8 mouse cellular contexts compared by ENCODE assay signal in genomic region chr14:31519165-31519564, GRCm38 (mm10). TPM values are rescaled to one million over a fixed set of nuclear protein-coding genes. Genes with fewer than 3 reads are reported as not detected.
A peak's percentile ranks its signal among the peaks of the same experiment; 100 is the strongest.
DNase-seq lines count a peak whose midpoint lies in the region.

No protein-coding gene starts in this region.

- peak; percentile 18 for DNase-seq in gastrocnemius, adult 18-20 months (ENCODE audit: low spot score)
- DNase-seq in gastrocnemius, postnatal 4 days (ENCODE audit: low spot score in 2 of 2): no peak
- DNase-seq in thymus, postnatal 0 days (ENCODE audit: low spot score): peak; percentile 30
- no peak for DNase-seq in thymus, postnatal 4 days
- DNase-seq in kidney, postnatal 14 days: peak; percentile 64
- no peak for DNase-seq in urinary bladder, postnatal 36 days (ENCODE audit: low spot score in 2 of 2)
- no peak for DNase-seq in ovary, adult 18-20 months (ENCODE audit: low spot score)
- no peak for DNase-seq in ovary, postnatal 14 days (ENCODE audit: low spot score)

RNA-seq across cellular contexts. Expression of gene Mettl6, which starts 24.3 kb away (rescaled TPM):
- total RNA-seq in gastrocnemius, adult 18-20 months (2021): 1 to 10 TPM; 7.3 to 8.2 TPM
- 10 to 100 TPM; 23.2 to 23.6 TPM for total RNA-seq in gastrocnemius, postnatal 4 days (2021)
- polyA plus RNA-seq in thymus, postnatal 0 days (2015; fragmentation: Nextera tagmentation; extraction: Ambion mirVana): 149 and 164 TPM in 2 replicates

RNA-seq across cellular contexts. Expression of gene Eaf1, which starts 25.0 kb away (rescaled TPM):
- total RNA-seq in gastrocnemius, adult 18-20 months (2021): 10 to 100 TPM; 10.3 to 13.1 TPM
- 10 to 100 TPM; 23.3 to 24.2 TPM for total RNA-seq in gastrocnemius, postnatal 4 days (2021)
- polyA plus RNA-seq in thymus, postnatal 0 days (2015; fragmentation: Nextera tagmentation; extraction: Ambion mirVana): 47.2 and 52.6 TPM in 2 replicates

Comparison
In these comparisons a context has a peak if more than half of its experiments do, and no peak if none do; other contexts are left out.
1. DNase-seq: peak in gastrocnemius, adult 18-20 months (single experiment), thymus, postnatal 0 days (single experiment) and kidney, postnatal 14 days (single experiment); none in gastrocnemius, postnatal 4 days (0 of 2), thymus, postnatal 4 days (single experiment), urinary bladder, postnatal 36 days (0 of 2), ovary, adult 18-20 months (single experiment) and ovary, postnatal 14 days (single experiment).